Mouse (Mus musculus) retina, adult 2 months (tissue): ENCODE measurements at regions not wholly inside any gene's neighbourhood (a gene's known extent, or its start where the extent isn't known, plus 50 kb on each side); places are given as distances from the start of the nearest gene placed in this dataset.
A peak's percentile ranks its signal among the peaks of the same experiment; 100 is the strongest.

Source experiments
- DNase-seq: peaks from one replicate; pipeline ENCODE4 v3.0.0-alpha.2; 2012; ENCODE audit warnings: low read depth, low spot score

GRCm38 (mm10) chr16:64391440-64392197, 210.6 kb downstream of the Csnka2ip start:
- DNase-seq: no peak

GRCm38 (mm10) chr16:64368608-64369399, 233.4 kb downstream of the Csnka2ip start:
- DNase-seq: no peak

GRCm38 (mm10) chr16:64347940-64348339, 254.3 kb downstream of the Csnka2ip start:
- no peak for DNase-seq

GRCm38 (mm10) chr16:64332887-64333455, 269.2 kb downstream of the Csnka2ip start:
- DNase-seq: no peak

- DNase-seq: peak; percentile 6
These were observed 269.9 kb downstream of the Csnka2ip start for GRCm38 (mm10) chr16:64332195-64332886.

GRCm38 (mm10) chr16:64329264-64330060, 272.7 kb downstream of the Csnka2ip start:
- no peak for DNase-seq

GRCm38 (mm10) chr16:64318796-64319493, 283.3 kb downstream of the Csnka2ip start:
- no peak for DNase-seq

GRCm38 (mm10) chr16:64316831-64317230, 285.4 kb downstream of the Csnka2ip start:
- no peak for DNase-seq

GRCm38 (mm10) chr16:64293507-64293906, 308.7 kb downstream of the Csnka2ip start:
- DNase-seq: no peak

GRCm38 (mm10) chr16:64285306-64285705, 316.9 kb downstream of the Csnka2ip start:
- no peak for DNase-seq

GRCm38 (mm10) chr16:64275860-64276597, 326.2 kb downstream of the Csnka2ip start:
- DNase-seq: no peak

- no peak for DNase-seq
These were observed 326.8 kb downstream of the Csnka2ip start for GRCm38 (mm10) chr16:64275420-64275819.

GRCm38 (mm10) chr16:64264960-64265736, 337.1 kb downstream of the Csnka2ip start:
- no peak for DNase-seq

- no peak for DNase-seq
These were observed 351.1 kb downstream of the Csnka2ip start for GRCm38 (mm10) chr16:64251155-64251554.

GRCm38 (mm10) chr16:64248743-64249142, 353.5 kb downstream of the Csnka2ip start:
- no peak for DNase-seq

GRCm38 (mm10) chr16:64245942-64246341, 356.3 kb downstream of the Csnka2ip start:
- no peak for DNase-seq

- no peak for DNase-seq
These were observed 360.4 kb upstream of the Epha3 start for GRCm38 (mm10) chr16:64224336-64224735.

- no peak for DNase-seq
These were observed 352.7 kb upstream of the Epha3 start for GRCm38 (mm10) chr16:64216671-64217070.

GRCm38 (mm10) chr16:64211895-64212294, 347.9 kb upstream of the Epha3 start:
- no peak for DNase-seq
